Mouse (Mus musculus): ENCODE data around the gene Sh3kbp1. TPM values are rescaled to one million over a fixed set of nuclear protein-coding genes. Genes with fewer than 3 reads are reported as not detected.

Sh3kbp1 gene
- total and polyA plus RNA-seq, 3 experiments: 5.7 to 34.7 (median 28.9) TPM

DNA sequence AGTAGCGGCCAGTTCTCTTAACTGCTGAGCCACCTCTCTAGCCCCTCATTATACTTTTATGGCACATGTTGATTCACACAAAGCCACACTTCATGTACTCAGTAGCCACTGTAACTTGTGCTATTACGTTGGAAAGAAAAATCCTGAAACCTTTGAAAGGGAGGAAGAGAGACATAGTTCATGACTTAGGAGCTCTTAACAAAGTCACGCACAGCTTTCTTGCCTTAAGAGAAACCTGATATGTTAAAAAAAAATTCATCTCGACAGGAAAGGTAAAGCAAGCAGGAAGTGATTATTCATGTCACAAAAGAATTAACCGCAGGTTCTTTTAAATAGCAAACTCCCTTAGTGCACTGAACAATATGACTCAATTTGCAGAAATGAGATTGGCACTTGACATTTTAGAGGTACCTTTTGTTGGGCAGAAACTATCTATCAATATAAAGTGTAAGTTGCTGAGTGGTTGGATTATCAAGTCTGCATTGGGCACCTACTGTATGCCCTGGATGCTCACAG, 51.3 kb downstream of the Sh3kbp1 start:
- no peak for DNase-seq

DNA sequence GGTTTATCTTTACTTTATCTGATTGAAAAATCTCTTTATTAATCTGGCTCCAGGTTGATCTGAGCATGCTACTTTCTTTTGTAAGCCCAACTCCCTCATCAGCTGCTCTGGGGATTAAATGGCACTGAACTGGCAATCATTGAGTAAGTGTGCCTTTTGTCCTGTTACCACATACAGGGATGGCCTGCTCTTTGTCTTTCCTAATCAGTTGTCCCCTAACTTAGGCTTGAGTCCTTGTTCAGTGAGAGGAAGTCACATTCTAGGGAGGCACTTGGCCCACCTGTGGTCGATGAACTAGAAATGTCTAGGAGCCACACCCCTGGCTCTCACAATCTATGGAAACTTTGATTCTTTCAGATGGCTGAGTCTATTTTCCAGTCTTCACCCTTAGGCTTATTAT, 58.4 kb downstream of the Sh3kbp1 start:
- no peak for DNase-seq

DNA sequence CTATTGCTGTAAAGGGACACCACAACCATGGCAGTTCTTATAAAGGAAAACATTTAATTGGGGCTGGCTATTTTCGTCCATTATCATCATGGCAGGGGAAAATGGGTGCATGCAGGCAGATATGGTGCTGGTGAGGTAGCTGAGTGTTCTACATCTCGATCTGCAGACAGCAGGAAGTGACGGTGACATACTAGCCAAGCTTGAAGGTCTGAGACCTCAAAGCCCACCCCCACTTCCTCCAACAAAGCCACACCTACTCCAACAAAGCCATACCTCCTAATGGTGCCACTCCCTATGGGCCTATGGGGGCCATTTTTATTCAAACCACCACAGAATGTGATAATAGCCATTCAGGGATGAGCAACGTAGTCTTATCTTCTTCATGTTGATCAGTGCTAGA, 59.8 kb downstream of the Sh3kbp1 start:
- DNase-seq: no peak

DNA sequence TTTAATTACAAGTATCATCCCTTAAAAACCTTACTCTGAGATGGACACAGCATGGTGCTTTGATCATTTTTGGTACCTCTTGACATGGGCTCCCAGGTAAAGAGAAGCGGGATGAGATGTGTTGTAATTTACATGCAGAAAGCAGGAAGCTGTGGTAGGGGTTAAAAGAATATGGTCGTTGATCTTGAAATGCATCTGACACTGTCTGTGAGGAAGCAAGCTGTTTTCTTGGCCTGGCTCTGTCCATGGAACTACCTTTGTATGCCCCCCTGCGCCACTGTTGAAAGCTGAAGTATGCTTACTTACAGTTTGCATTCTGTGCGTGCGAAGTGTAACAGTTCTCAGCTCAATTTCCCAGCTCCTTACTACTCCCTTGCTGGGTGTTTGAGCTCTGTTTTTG, 61.6 kb downstream of the Sh3kbp1 start:
- DNase-seq: no peak

DNA sequence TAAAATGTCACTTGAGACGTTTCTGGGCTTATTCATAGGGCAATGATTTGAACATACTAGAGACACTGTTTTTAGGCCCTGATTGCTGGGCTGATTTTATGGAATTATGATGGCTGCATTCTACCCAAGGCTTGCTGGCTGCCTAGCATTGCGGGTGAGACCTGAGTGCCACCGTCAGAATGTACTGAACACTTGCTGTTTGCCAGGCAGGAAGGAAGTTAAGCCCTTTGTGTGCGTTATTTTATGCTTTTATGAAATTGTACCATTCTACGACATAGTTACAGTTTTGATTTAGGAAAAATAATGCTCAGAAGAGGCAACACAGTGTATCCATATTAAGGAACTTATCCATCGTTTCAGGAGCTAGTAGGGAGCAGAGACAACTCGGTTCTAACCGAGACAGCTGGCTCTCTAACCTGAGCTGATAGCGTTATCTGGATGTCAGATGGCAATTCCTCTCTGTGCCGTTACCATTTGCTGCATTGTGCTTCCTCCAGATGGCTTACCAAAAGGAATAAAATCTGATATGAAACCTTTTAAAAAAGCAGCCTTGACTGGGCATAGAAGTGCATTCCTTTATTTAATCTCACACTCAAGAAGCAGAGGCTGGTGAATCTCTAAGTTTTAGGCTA, 62.8 kb downstream of the Sh3kbp1 start:
- DNase-seq: no peak

DNA sequence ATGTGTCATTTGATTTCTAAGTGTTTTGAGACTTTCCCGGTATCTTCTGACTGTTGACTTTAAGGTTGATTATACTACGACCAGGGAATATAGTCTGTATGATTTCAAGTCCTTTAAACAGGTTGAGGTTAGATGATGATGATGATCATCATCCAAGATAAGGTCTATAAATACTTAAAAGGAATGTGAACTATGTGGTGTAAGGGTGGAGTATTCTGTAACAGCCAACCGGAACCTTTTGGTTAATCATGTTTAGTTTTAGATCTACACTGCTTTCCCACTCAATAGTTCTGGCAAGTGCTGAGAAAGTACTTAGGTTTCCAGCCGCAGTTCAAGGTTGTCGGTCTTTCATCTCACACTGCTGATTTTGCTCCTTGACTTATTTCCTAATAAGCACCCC, 66.1 kb downstream of the Sh3kbp1 start:
- DNase-seq: no peak

DNA sequence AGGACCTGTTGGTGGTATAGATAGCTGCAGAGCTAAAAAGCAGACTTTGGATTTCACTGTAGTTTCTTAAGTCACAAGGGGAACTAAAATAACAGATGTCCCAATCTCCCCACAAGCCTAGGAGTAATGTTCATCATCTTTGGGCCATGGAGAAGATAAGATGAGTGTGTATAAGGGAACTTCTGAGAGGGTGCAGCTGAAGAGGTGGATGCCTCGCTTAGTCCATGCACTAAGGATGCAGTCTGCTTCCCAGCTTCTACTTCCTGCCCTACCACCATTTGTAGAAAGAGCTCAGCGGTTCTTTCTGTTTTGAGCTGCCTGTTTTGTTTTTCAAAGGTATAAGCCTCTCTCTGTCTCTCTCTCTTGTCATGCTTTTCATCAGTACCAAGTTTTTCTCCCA, 69.5 kb downstream of the Sh3kbp1 start:
- no peak for DNase-seq

DNA sequence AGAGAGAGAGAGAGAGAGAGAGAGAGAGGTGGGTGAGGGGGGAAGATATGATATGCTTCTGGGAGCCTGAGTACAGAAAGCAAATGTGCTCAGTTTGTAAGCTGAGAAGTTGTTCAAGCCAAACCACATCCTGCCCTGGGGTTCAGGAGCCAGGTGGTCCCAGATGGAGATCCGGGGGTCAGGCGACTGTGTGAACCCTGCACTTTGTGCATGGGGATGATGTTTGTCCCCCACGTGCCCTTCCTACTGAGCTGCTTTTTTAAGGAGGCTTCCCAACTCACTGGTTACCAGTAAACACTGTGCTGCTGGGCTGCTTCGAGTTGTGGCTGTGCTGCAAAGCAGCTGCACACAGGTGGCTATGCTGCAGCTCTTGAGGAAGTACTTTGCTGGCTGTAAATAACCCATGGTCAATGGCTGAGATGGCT, 70.0 kb downstream of the Sh3kbp1 start:
- DNase-seq: no peak

DNA sequence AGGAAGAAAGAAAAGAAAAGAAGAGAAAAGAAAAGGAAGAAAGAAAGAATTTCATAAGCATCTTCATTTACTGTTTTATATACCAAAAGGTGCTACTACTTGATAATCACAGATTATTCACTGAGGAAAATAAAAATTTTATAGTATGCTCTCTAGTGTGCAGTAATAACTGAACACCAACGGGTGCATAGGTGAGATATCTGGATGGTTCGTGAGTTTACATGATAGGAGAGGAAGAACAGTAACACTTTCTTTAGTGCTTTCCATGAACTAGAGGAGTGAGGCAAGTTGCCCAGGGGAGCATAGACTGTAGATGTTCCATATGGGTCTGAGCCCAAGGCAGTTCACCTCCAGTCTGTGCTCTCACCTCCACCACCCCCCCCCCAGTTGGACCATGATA, 75.8 kb downstream of the Sh3kbp1 start:
- DNase-seq: no peak

DNA sequence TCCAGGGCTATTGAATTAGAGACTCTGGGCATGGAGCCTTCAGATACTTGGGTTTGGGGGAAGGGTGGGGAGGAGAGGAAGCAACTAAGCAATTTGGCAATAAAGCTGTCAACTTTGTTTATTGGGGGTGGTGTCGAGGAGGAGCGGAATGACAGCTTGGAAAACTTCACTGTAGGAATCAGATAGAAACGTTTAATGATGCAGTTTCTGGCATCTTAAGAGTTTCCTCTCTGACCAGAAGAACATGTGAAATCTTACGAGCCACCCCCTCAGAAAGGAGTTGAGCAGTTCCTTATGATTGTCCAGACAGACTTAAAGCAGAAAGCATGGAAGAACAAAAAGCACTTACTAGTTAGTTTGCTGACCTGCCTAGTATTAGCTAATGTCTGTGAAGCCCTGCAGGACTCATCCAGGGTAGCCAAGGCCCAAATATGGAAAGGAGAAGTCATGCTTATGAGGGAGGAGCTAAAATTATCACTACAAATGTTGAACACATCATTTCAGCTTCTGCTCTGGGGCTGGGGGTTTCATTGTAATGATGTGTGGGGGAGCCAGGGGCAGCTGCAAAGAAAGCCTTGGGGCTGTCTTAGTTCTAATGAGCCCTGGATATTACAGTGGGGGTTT, 77.4 kb downstream of the Sh3kbp1 start:
- no peak for DNase-seq

DNA sequence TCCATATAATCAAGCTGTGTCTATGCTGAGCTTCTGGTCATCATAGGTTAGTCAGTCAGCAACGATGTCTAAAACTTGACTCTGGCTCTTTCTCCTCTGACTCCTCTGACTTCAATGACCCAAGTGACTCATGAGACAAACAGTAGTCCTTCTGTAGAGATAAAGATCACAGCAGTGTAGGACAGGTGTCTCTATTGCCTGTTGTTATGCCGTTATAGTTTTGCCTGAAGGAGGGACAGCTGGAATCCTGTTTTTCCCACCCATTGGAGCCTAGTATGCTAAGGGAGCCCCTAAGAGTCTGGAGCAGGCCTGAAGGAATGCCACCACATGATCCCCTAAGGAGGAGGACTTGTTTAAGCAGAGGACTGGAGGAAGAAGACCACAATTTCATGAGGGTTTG, 78.3 kb downstream of the Sh3kbp1 start:
- no peak for DNase-seq

DNA sequence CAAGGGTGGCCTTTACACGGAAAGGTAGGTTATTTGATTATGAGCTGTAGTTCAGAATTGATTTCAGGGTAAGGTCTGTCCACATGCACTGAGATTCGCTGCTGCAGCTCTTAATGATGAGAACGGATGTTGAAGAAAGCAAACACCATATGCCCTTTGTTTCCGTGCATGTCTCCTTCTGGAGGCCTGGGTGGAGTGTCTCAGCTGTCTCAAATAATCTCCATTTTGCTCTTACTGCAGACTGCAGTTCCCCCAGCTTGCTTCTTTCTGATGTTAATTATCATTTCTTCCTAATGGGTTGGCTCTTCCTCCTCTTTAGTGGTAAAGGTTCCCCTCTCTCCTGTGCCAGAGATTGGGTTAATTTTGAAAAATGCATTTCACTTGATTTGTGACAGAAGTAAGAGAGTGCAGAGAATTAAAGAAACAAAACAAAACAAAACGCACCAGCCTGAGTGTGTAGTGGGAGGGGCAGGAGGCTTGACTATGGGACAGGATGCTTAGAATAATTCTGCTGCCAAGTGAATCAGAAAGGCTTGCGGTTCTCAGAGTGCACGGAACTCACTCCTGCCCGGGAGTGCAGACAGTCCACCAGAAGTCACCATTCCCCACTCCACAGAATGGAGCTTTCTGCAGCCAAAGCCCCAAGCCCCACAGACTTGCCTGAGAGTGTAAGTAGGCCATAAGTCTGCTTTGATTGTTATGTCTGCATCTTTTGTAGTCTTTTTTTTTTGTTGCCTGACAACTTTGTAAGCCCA, 81.2 kb downstream of the Sh3kbp1 start:
- no peak for DNase-seq

DNA sequence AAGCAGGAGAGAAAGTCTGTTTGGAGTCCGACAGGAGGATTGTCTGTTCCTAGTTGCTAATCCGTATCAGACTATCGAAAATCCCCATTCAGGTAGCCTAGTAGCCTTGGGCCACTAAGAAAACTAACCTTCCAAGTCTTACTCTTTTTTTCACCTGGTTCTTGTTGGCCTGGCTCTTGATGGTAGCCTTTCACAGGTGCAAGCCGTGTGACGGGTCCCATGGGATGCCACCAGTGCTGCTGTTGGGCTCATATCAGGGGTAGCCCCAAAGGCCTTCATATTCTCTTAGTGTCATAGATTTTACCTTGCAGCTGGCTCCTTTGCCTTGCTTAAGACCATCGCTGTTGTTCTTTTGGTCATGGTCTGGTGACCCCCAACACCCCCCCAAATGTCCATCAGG, 82.2 kb downstream of the Sh3kbp1 start:
- no peak for DNase-seq

DNA sequence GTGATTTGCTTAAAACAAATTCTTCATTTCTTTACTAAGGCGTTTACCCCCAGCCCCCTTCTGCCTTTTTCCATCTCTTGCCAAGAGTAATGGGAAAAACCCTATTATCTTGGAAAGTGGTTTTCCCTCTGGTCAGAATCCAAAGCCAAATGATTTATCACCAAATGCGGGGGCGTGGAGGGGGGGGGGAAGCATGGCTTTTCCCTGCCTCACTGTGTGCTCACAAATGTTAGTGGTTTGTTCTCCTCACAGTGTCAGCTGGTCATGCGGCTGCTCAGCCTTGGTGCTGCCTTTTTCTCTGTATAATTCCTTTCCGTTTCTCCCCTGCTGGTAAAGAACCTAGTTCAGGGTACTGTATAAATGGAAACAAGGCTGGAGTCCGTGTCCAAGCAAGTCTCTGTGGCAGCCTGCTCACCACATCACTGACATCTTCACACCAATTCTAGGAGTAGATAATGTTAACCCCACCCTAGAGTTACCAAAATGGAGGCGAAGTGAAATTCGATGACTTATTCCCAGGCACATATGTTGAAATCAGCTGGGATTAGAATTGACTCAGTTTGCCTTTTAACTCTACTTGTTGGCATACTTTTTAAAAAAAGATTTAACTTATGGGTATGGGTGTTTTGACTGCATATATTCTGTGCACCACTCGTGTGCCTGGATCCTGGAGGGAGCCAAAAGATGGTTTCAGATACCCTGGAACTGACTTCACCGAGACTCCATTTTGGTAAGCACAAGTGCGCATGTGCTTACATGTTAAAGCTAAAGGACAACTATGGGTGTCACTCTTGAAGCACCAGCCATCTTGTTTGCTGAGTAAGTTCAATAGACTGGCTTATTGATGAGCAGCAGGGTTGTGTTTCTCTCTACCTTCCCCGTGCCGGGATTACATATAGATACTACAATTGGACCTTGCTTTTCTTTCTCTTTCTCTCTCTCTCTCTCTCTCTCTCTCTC, 84.3 kb downstream of the Sh3kbp1 start:
- no peak for DNase-seq

DNA sequence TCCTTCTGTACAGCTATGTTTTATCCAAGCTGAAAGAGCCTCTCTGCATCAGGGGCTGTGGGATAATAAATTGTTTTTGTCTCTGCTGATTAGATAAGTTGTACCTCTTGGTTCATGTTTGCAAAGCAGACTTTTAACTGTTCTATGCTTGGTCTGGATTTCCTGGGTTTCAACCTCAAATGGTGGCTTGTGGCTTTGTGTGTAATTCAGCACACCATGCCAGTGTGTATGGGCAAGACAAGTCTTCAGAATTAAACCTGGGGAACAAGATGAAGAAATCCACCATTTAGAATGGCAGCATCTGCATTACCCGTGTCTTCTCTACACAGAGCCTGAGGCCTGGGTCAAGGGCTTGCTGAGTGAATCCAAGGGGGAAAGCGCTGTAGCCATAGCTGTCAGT, 86.1 kb downstream of the Sh3kbp1 start:
- no peak for DNase-seq

DNA sequence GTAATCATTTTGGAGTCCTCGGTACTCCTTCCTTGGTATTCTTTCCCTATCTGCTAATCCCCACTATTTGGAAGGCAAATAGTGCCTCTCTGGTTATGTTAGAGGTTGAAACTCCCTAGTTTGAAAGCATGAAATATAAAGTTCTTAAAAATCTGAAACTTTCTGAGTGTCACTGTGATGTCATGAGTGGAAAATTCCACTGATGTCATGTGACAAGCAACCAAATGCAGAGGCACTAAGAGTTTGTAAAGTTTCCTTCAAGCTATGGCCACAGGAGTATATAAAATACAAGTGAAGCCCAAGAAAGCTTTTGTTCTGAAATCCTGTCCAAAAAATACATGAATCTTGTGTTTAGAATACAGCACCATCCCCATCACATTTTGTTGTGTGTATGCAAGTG, 94.3 kb downstream of the Sh3kbp1 start:
- no peak for DNase-seq

DNA sequence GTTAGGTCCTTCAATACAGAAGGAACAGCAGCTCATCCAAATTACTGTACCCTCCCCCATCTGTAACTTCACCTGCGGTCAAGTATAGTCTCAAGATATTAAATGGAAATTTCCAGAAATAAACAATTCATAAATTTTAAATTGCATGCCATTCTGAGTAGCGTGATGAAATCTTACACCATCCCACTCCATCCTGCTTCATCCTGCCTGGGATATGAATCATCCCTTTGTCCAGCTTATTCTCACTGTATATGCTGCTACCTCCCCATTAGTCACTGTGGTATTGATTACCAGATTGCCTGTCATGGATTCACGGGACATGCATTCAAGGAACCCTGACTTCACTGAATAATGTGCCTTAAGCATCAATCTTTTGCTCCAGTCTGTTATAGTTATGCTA, 104.3 kb downstream of the Sh3kbp1 start:
- DNase-seq: no peak

DNA sequence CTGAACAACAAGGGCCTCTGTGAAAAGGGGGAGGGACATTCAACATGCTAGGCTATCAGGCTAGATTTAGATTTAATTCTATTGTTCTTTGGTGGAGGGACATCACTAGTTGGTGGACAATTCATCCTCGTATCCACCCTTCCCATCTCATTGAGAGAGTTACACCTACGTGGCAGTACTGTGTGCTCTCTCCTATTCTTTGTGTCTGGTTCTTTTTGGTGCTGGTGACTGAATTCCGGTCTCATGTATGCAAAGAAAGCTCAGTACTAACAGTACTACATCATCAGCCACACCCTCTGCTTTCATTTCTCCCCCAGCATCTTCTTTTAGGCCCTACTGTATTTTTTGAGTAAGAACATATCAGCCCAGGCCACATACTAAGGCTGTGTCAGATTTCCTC, 105.8 kb downstream of the Sh3kbp1 start:
- DNase-seq: no peak

DNA sequence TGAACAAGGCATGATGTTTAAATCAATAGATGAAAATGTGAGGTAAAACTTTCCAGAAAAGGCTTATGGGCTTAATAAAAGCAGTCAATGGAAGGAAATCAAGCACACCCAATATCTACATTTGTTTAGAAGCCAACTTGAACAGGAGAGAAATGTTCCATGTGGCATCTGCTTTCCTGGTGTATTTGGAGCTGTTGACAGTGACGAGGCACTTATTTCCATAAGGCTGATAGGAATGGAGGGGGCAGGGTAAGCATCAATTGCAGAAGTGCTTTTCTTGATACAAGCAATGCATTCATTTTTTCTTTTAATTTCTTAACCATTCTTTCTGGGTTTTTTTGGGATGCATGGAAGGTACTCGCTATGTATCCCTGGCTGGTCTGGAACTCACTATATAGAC, 106.9 kb downstream of the Sh3kbp1 start:
- no peak for DNase-seq

DNA sequence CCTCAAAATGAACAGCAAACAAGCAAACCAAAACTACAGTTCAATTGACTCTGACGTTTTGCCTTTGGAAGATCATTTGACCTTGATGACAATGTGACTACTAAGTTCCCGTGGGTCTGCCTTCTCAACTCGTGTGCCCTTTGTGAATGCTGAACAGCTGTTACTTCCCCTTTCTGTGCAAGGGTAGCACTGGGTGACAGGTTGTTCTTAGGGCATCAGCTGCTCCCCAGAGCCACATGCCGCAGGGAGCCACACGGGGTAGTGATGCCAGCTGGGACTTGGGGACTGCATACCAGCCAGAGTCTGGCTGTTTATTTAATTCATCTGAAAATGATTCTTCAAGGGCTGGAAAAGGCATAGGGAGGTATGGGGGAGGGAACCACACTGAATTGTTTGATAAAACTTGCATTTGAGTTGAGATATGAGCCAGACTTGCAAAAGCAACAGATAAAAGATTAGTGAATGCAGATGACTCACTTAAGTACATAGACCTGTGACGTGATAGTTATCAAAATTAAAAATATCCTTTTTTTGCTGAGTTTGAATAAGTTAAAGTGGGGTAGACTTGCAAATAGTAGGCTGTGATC, 108.5 kb downstream of the Sh3kbp1 start:
- DNase-seq: peak; percentile 19

DNA sequence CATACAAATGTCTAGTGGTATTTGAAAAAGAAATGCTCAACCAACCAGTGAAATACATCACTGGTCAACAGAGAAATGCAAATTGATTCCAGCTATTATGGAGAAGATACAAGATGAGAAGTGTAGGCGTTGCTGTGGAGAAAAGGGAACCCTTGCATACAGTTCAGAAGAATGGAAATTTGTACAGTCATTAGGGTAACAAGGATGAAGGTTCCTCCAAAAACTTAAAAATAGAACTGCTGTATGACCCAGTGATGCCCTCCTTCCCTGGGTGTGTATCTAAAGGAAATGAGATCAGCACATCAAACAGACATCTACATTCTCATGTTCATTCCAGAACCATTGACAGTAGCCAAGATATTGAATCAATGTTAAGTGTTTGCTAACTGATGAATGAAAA, 110.3 kb downstream of the Sh3kbp1 start:
- no peak for DNase-seq

DNA sequence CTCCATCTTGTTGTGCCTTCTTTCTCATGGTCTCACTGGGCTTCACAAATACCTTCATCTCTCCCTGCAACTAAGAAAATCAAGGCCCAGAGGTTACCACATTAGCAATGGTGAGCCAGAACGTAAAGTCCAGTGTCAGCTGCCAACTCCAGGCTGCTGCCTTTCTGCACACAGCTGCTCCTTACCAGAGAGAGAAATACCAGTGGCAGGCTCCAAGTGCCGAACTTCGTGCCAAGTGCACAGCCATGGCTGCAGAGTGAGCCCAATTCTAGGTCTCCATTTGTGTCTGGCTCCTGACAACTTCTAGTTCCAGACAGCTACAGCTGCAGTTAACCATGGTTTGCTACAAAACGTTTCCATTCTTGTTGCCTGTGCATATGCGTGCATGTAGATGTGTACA, 117.0 kb downstream of the Sh3kbp1 start:
- DNase-seq: peak; percentile 3

All from adrenal gland, adult 2 months (tissue).